21 mouse cellular contexts compared by ENCODE assay signal in genomic region chr7:98690126-98690525, GRCm38 (mm10).
"Had no signal": no experiment of that assay in that cellular context is flagged by ENCODE, and none has a peak within 500 bp of the region (broad histone marks: within the 10 kb centered on the region; RNA-seq: fewer than 3 reads in every experiment).

No protein-coding gene starts in this region.

- H3K9me3 ChIP-seq: heart, embryonic 13.5 days; heart, embryonic 15.5 days; hindbrain, embryonic 10.5 days; hindbrain, embryonic 12.5 days; liver, embryonic 12.5 days had no signal

- H3K4me2 ChIP-seq: heart, embryonic 11.5 days; heart, embryonic 13.5 days; heart, embryonic 15.5 days; hindbrain, embryonic 12.5 days; hindbrain, embryonic 14.5 days; liver, embryonic 12.5 days had no signal

- H3K27ac ChIP-seq: gastrocnemius, adult 2 months; heart, adult 2 months; heart, embryonic 13.5 days; heart, embryonic 15.5 days; hindbrain, embryonic 10.5 days; hindbrain, embryonic 12.5 days; hindbrain, embryonic 14.5 days; layer of hippocampus, adult 2 months; left cerebral cortex, adult 2 months; liver, embryonic 12.5 days; liver, embryonic 14.5 days had no signal

- H3K9ac ChIP-seq: heart, embryonic 13.5 days; heart, embryonic 15.5 days; hindbrain, embryonic 12.5 days; hindbrain, embryonic 14.5 days; liver, embryonic 12.5 days; liver, embryonic 14.5 days had no signal

- DNase-seq: gastrocnemius, adult 2 months; gastrocnemius, postnatal 10 days; gastrocnemius, postnatal 25 days; heart, postnatal 14 days; heart, postnatal 4 days; kidney, adult 18-20 months; kidney, adult 8-10 months; kidney, postnatal 25 days had no signal

- ATAC-seq: hindbrain, embryonic 16.5 days; inflammation-experienced regulatory T-cells, adult 6 months; liver, embryonic 12.5 days had no signal

- H3K36me3 ChIP-seq: heart, embryonic 13.5 days; heart, embryonic 15.5 days; hindbrain, embryonic 10.5 days; hindbrain, embryonic 12.5 days; liver, embryonic 12.5 days had no signal

- H3K27me3 ChIP-seq: heart, embryonic 15.5 days; hindbrain, embryonic 12.5 days had no signal

- H3K4me3 ChIP-seq: gastrocnemius, adult 2 months; heart, adult 2 months; heart, embryonic 13.5 days; heart, embryonic 15.5 days; hindbrain, embryonic 10.5 days; hindbrain, embryonic 12.5 days; layer of hippocampus, adult 2 months; left cerebral cortex, adult 2 months; liver, embryonic 12.5 days had no signal
